Mouse (Mus musculus) kidney, embryonic 15.5 days (tissue): Measurements from ENCODE around the gene Cyp3a16. TPM values are rescaled to one million over a fixed set of nuclear protein-coding genes. Genes with fewer than 3 reads are reported as not detected.
"Not testable (repeated sequence)": the region's sequence is repeated elsewhere in the genome, so short reads cannot be mapped to it uniquely, and the experiment has no call there.

Source experiments
- ATAC-seq: fragments of 200-750 bp; cut with Nextera tagmentation; replicated peaks from 2 replicates; pipeline ENCODE4 v1.8.0; 2017; ENCODE audit warnings: moderate TSS enrichment; ENCODE audit not compliant: low FRiP score
- H3K27ac ChIP-seq: fragments of 300-500 bp; sonication (generic); 2 replicates; pipeline ENCODE4 v1.5.1; 2015; ENCODE audit warnings: mild to moderate bottlenecking, inconsistent platforms
- H3K27me3 ChIP-seq: fragments of 300-500 bp; sonication (generic); 2 replicates; pipeline ENCODE4 v1.6.1; 2015; ENCODE audit warnings: inconsistent platforms
- H3K36me3 ChIP-seq: fragments of 300-500 bp; sonication (generic); 2 replicates; pipeline ENCODE4 v1.6.1; 2015; ENCODE audit warnings: inconsistent platforms
- H3K4me1 ChIP-seq: fragments of 300-500 bp; sonication (generic); 2 replicates; pipeline ENCODE4 v1.6.1; 2015; ENCODE audit warnings: inconsistent platforms
- H3K4me2 ChIP-seq: fragments of 300-500 bp; sonication (generic); 2 replicates; pipeline ENCODE4 v1.6.1; 2015; ENCODE audit warnings: moderate library complexity, mild to moderate bottlenecking, inconsistent platforms
- H3K4me3 ChIP-seq: fragments of 300-500 bp; sonication (generic); replicated peaks from 2 replicates; pipeline ENCODE4 v1.5.1; 2015; ENCODE audit warnings: mild to moderate bottlenecking, inconsistent platforms
- H3K9ac ChIP-seq: fragments of 300-500 bp; sonication (generic); 2 replicates; pipeline ENCODE4 v1.6.1; 2015; ENCODE audit warnings: mild to moderate bottlenecking, inconsistent platforms
- H3K9me3 ChIP-seq: fragments of 300-500 bp; sonication (generic); replicated peaks from 2 replicates; pipeline ENCODE4 v1.6.1; 2016; ENCODE audit warnings: inconsistent platforms
- WGBS: fragments of 180-500 bp; shearing (Covaris S2); methylation state at CpG from one replicate; pipeline ENCODE4 v1.1.7; 2015; ENCODE audit warnings: mixed read lengths; 5-methylcytosine and 5-hydroxymethylcytosine counted together
- polyA plus RNA-seq: library from polyadenylated mRNA; unstranded; fragments of >200 nt; fragmentation: Nextera tagmentation; extraction: Ambion mirVana; gene quantifications from 2 replicates; pipeline ENCODE4 v1.2.1, GENCODE M21; 2015

Cyp3a16 gene
- polyA plus RNA-seq, result not detected in 2 replicates

- not testable (repeated sequence) for H3K4me3 ChIP-seq, H3K9ac ChIP-seq, H3K4me1 ChIP-seq, H3K27me3 ChIP-seq, H3K36me3 ChIP-seq, H3K27ac ChIP-seq, H3K4me2 ChIP-seq, ATAC-seq
- peaks cover 15% of the 10 kb centered on the region; the same call in 1 of the 2 replicates for H3K9me3 ChIP-seq
- WGBS, result 68% methylated on average over 2 of the region's 2 CpGs
Measured at GRCm38 (mm10) chr5:145469623-145470022, at the start of gene Cyp3a16. TSS of gene Cyp3a16 (minus strand) at chr5:145469723.

GRCm38 (mm10) chr5:145490300-145490699 lies 20.8 kb upstream of the Cyp3a16 start:
- no peak overlapping the region for H3K4me3 ChIP-seq
- H3K27ac ChIP-seq, result no peak overlapping the region
- no CpG with 5 or more reads among the region's 6 CpGs for WGBS
- H3K36me3 ChIP-seq, result no peaks in the 10 kb centered on the region
- ATAC-seq, result no peak
- H3K4me2 ChIP-seq, result no peak overlapping the region
- H3K27me3 ChIP-seq, result no peaks in the 10 kb centered on the region
- H3K9ac ChIP-seq, result no peak overlapping the region
- H3K9me3 ChIP-seq, result no peaks in the 10 kb centered on the region
- no peaks in the 10 kb centered on the region for H3K4me1 ChIP-seq

GRCm38 (mm10) chr5:145464304-145465088 lies 5.0 kb downstream of the Cyp3a16 start:
- no peak for ATAC-seq

GRCm38 (mm10) chr5:145462321-145462720 lies 7.2 kb downstream of the Cyp3a16 start:
- Histone ChIP-seq H3K27ac (no peak overlapping the region), H3K9me3 (peaks cover under 1% of the 10 kb centered on the region; the same call in 1 of the 2 replicates), H3K27me3 (no peaks in the 10 kb centered on the region), H3K4me1 (no peaks in the 10 kb centered on the region), H3K9ac (no peak overlapping the region), H3K4me2 (no peak overlapping the region), H3K4me3 (no peak overlapping the region), H3K36me3 (no peaks in the 10 kb centered on the region)
- ATAC-seq, result no peak
- 82% methylated on average over 4 of the region's 4 CpGs for WGBS

More at GRCm38 (mm10) chr5:145464304-145465088, 5.0 kb downstream of the Cyp3a16 start:
- no peaks in the 10 kb centered on the region for H3K27me3 ChIP-seq
- H3K9me3 ChIP-seq, result peaks cover 7% of the 10 kb centered on the region
- H3K4me3 ChIP-seq, result no peak overlapping the region
- H3K9ac ChIP-seq, result no peak overlapping the region
- no peak overlapping the region for H3K27ac ChIP-seq
- H3K4me1 ChIP-seq, result no peaks in the 10 kb centered on the region
- 60% methylated on average over 5 of the region's 5 CpGs for WGBS
- H3K4me2 ChIP-seq, result no peak overlapping the region
- no peaks in the 10 kb centered on the region for H3K36me3 ChIP-seq

- H3K4me3 ChIP-seq, result no peak overlapping the region
- 83% methylated on average over 4 of the region's 4 CpGs for WGBS
- peaks cover 7% of the 10 kb centered on the region; the same call in 1 of the 2 replicates for H3K9me3 ChIP-seq
- ATAC-seq, result no peak
- no peak overlapping the region for H3K4me2 ChIP-seq
- no peaks in the 10 kb centered on the region for H3K4me1 ChIP-seq
- no peak overlapping the region for H3K27ac ChIP-seq
- no peaks in the 10 kb centered on the region for H3K27me3 ChIP-seq
- no peak overlapping the region for H3K9ac ChIP-seq
- H3K36me3 ChIP-seq, result no peaks in the 10 kb centered on the region
Measured at GRCm38 (mm10) chr5:145454389-145454788, 15.1 kb downstream of the Cyp3a16 start.

- no peaks in the 10 kb centered on the region for H3K36me3 ChIP-seq
- no peak overlapping the region for H3K4me2 ChIP-seq
- H3K27ac ChIP-seq, result no peak overlapping the region
- no peak overlapping the region for H3K4me3 ChIP-seq
- peaks cover 3% of the 10 kb centered on the region; the same call in 1 of the 2 replicates for H3K9me3 ChIP-seq
- H3K9ac ChIP-seq, result no peak overlapping the region
- H3K4me1 ChIP-seq, result no peaks in the 10 kb centered on the region
- no peaks in the 10 kb centered on the region for H3K27me3 ChIP-seq
- no peak for ATAC-seq
- WGBS, result 96% methylated on average over 1 of the region's 1 CpGs
Measured at GRCm38 (mm10) chr5:145433688-145434087, 35.8 kb downstream of the Cyp3a16 start.

- H3K4me3 ChIP-seq, result no peak overlapping the region
- H3K4me1 ChIP-seq, result no peaks in the 10 kb centered on the region
- no peaks in the 10 kb centered on the region for H3K36me3 ChIP-seq
- H3K27ac ChIP-seq, result no peak overlapping the region
- no peaks in the 10 kb centered on the region for H3K27me3 ChIP-seq
- H3K9me3 ChIP-seq, result no peaks in the 10 kb centered on the region; the same call in 1 of the 2 replicates
- no peak overlapping the region for H3K9ac ChIP-seq
- no peak overlapping the region for H3K4me2 ChIP-seq
- ATAC-seq, result no peak
Measured at GRCm38 (mm10) chr5:145431004-145431403, 38.5 kb downstream of the Cyp3a16 start.

GRCm38 (mm10) chr5:145422287-145422686 lies 47.2 kb downstream of the Cyp3a16 start:
- ATAC-seq, result no peak
- Histone ChIP-seq H3K4me3 (no peak overlapping the region), H3K27ac (no peak overlapping the region), H3K9ac (no peak overlapping the region), H3K9me3 (no peaks in the 10 kb centered on the region; the same call in 1 of the 2 replicates), H3K36me3 (no peaks in the 10 kb centered on the region), H3K27me3 (no peaks in the 10 kb centered on the region), H3K4me2 (no peak overlapping the region), H3K4me1 (no peaks in the 10 kb centered on the region)
- 80% methylated on average over 1 of the region's 1 CpGs for WGBS

GRCm38 (mm10) chr5:145415416-145415815 lies 54.1 kb downstream of the Cyp3a16 start:
- H3K4me3 ChIP-seq, H3K9ac ChIP-seq, H3K4me1 ChIP-seq, H3K27me3 ChIP-seq, H3K36me3 ChIP-seq, H3K4me2 ChIP-seq, ATAC-seq, H3K27ac ChIP-seq: not testable (repeated sequence)
- H3K9me3 ChIP-seq, result peaks cover 21% of the 10 kb centered on the region; the same call in 1 of the 2 replicates
- 85% methylated on average over 9 of the region's 9 CpGs for WGBS

Other genes starting within 250 kb of the Cyp3a16 start
- 31.3 and 34.5 TPM in 2 replicates for gene Zfp655, start 238.0 kb downstream of the Cyp3a16 start, polyA plus RNA-seq
- gene Zscan25, start 189.2 kb downstream of the Cyp3a16 start, polyA plus RNA-seq, result 0.48 and 0.61 TPM in 2 replicates
- not detected in 2 replicates for gene Cyp3a57, start 124.4 kb downstream of the Cyp3a16 start, polyA plus RNA-seq
- gene Cyp3a41b, start 115.0 kb upstream of the Cyp3a16 start, polyA plus RNA-seq, result not detected in 2 replicates